Mouse (Mus musculus) CH12.LX (cell line): ENCODE data around the gene Glb1. TPM values are rescaled to one million over a fixed set of nuclear protein-coding genes. Genes with fewer than 3 reads are reported as not detected.

ENCODE experiments used
- DNase-seq: peaks from one replicate; pipeline ENCODE4 v3.0.0-alpha.2; 2013; ENCODE audit errors: extremely low read depth
- H3K27ac ChIP-seq: 2 replicates; pipeline ENCODE4 v1.5.1; 2012; ENCODE audit warnings: low read depth, mild to moderate bottlenecking, control low read depth, moderate library complexity; ENCODE audit not compliant: insufficient read depth
- H3K27me3 ChIP-seq: replicated peaks from 2 replicates; pipeline ENCODE3; 2012; ENCODE audit warnings: inconsistent platforms
- H3K36me3 ChIP-seq, 2 experiments: replicated peaks in 1 of 2; 2 replicates each; pipeline versions ENCODE3 to v1.6.1; 2012; ENCODE audit warnings: inconsistent platforms in 1 of 2, low read length in 1 of 2, mild to moderate bottlenecking in 1 of 2, mixed read lengths in 1 of 2, moderate library complexity in 1 of 2; ENCODE audit not compliant: control insufficient read depth in 1 of 2, insufficient read depth in 1 of 2
- H3K4me1 ChIP-seq, 2 experiments: 2 replicates each; pipeline ENCODE4 v1.6.1; 2012; ENCODE audit warnings: inconsistent platforms in 1 of 2, moderate library complexity in 1 of 2; ENCODE audit not compliant: insufficient read depth in 2 of 2, control insufficient read depth in 1 of 2
- H3K4me2 ChIP-seq: 2 replicates; pipeline ENCODE4 v1.6.1; 2012; ENCODE audit warnings: low read depth, mild to moderate bottlenecking, control low read depth; ENCODE audit not compliant: poor library complexity, insufficient read depth, severe bottlenecking
- H3K4me3 ChIP-seq, 3 experiments: fragments of 150-350 bp in 1 of 3; sonication (generic) in 1 of 3; replicated peaks in 1 of 3; 2 replicates each; pipeline versions ENCODE3 to v1.5.1; 2011 to 2012; ENCODE audit warnings: low read depth in 2 of 3, low read length in 2 of 3, mild to moderate bottlenecking in 2 of 3, moderate library complexity in 2 of 3, control low read depth in 1 of 3, improper control_type of control experiment in 1 of 3, inconsistent platforms in 1 of 3, mixed read lengths in 1 of 3; ENCODE audit not compliant: poor library complexity in 1 of 3
- H3K79me2 ChIP-seq: replicated peaks from 2 replicates; pipeline ENCODE4 v1.6.1; 2012; ENCODE audit warnings: mild to moderate bottlenecking, moderate library complexity; ENCODE audit not compliant: control insufficient read depth, poor library complexity, insufficient read depth, severe bottlenecking; ENCODE audit errors: extremely low read depth
- H3K9ac ChIP-seq: 2 replicates; pipeline ENCODE4 v1.6.1; 2012; ENCODE audit warnings: low read depth, mild to moderate bottlenecking, control low read depth, moderate library complexity; ENCODE audit not compliant: insufficient read depth
- H3K9me3 ChIP-seq: replicated peaks from 2 replicates; pipeline ENCODE3; 2012; ENCODE audit warnings: low read length, inconsistent platforms, mixed read lengths
- BHLHE40 ChIP-seq: IDR thresholded peaks from 2 replicates; pipeline ENCODE4 v1.6.1; 2011; ENCODE audit warnings: mild to moderate bottlenecking, low read depth, low read length, improper control_type of control experiment
- E2F4 ChIP-seq: IDR thresholded peaks from 2 replicates; pipeline ENCODE4 v1.6.1; 2011; ENCODE audit warnings: low read depth, low read length, improper control_type of control experiment; ENCODE audit not compliant: insufficient replicate concordance
- GABPA ChIP-seq: IDR thresholded peaks from 2 replicates; pipeline ENCODE4 v1.6.1; 2012; ENCODE audit warnings: low read depth, low read length, improper control_type of control experiment, inconsistent platforms; ENCODE audit not compliant: insufficient replicate concordance
- IRF4 ChIP-seq: IDR thresholded peaks from 2 replicates; pipeline ENCODE4 v1.6.1; 2014; ENCODE audit warnings: low read depth, mild to moderate bottlenecking, inconsistent platforms, low read length, improper control_type of control experiment
- POLR2A ChIP-seq: IDR thresholded peaks from 2 replicates; pipeline ENCODE4 v1.6.1; 2011; ENCODE audit warnings: low read depth, mild to moderate bottlenecking, improper control_type of control experiment, low read length
- POLR2AphosphoS2 ChIP-seq: IDR thresholded peaks from 2 replicates; pipeline ENCODE4 v1.6.1; 2011; ENCODE audit warnings: low read depth, low read length, improper control_type of control experiment
- TBP ChIP-seq: conservative IDR thresholded peaks from 2 replicates; pipeline ENCODE4 v1.6.1; 2011; ENCODE audit warnings: low read depth, low read length, improper control_type of control experiment
- UBTF ChIP-seq: IDR thresholded peaks from 2 replicates; pipeline ENCODE4 v1.6.1; 2012; ENCODE audit warnings: low read depth, mild to moderate bottlenecking, inconsistent platforms, low read length, improper control_type of control experiment, moderate library complexity
- dilution Hi-C: fragments of 300-500 bp; cut with MboI; formaldehyde crosslinking; loops from 2 replicates; pipeline ENCODE4 v1.14.3; 2020; ENCODE audit warnings: low sequenced_read_pairs; ENCODE audit not compliant: extremely low pct_unique_long_range_greater_than_20kb, extremely low pct_ligation_motif_present
- in situ Hi-C: fragments of 300-500 bp; cut with MboI; formaldehyde crosslinking; loops from 3 replicates; pipeline ENCODE4 v1.14.3; 2019; ENCODE audit warnings: low sequenced_read_pairs, low pct_ligation_motif_present, low pct_unique_long_range_greater_than_20kb, mixed read lengths
- polyA plus RNA-seq: library from polyadenylated mRNA; unstranded; fragments of >175 nt; gene quantifications from 2 replicates; pipeline ENCODE4 v1.2.1, GENCODE M21; 2012; ENCODE audit warnings: low read depth; ENCODE audit not compliant: insufficient read length
- total RNA-seq, 2 experiments: library from RNA; depleted of rRNA; stranded (reverse); fragments of 300-350 nt in 1 of 2; fragments of >200 nt in 1 of 2; gene quantifications; 2 replicates each; pipeline ENCODE4 v1.2.3; 2012 to 2014

Glb1 gene
- total and polyA plus RNA-seq, 3 experiments, result 25.7 to 40.7 (median 35.4) TPM

GRCm38 (mm10) chr9:114522501-114522900, 121.6 kb downstream of the Glb1 start:
- no peaks in the 10 kb centered on the region for H3K27me3 ChIP-seq
- no peaks in the 10 kb centered on the region for H3K79me2 ChIP-seq
- H3K9ac ChIP-seq, result no peak overlapping the region
- no peak overlapping the region for H3K27ac ChIP-seq
- no peaks in the 10 kb centered on the region for H3K36me3 ChIP-seq
- peaks cover 6 to 25% of the 10 kb centered on the region in 2 experiments for H3K4me1 ChIP-seq
- in situ Hi-C loops, result no loop called here
- no peak overlapping the region for H3K4me3 ChIP-seq
- dilution Hi-C loops, result no loop called here
- TF ChIP-seq TBP (no peak), GABPA (no peak), UBTF (no peak), IRF4 (no peak), POLR2A (no peak), BHLHE40 (no peak), POLR2AphosphoS2 (no peak), E2F4 (no peak)
- TF ChIP-seq, all 38 proteins: peak for 0
- Histone ChIP-seq H3K9me3 (no peaks in the 10 kb centered on the region), H3K4me2 (no peak overlapping the region)
- DNase-seq, result no peak

Other genes with a start within 250 kb of the Glb1 start
- gene Bcl2a1c, start 70.9 kb upstream of the Glb1 start, total RNA-seq (2012; rRNA removed), result 1.4 and 1.7 TPM in 2 replicates
- 1.8 TPM in 1 of 2 replicates, not detected in the other for gene Bcl2a1c, start 70.9 kb upstream of the Glb1 start, total RNA-seq (2014; rRNA removed)
- gene Bcl2a1c, start 70.9 kb upstream of the Glb1 start, polyA plus RNA-seq, result 4.8 and 8.2 TPM in 2 replicates
- gene Crtap, start 10.4 kb upstream of the Glb1 start, total RNA-seq (2012; rRNA removed), result 13.8 and 17.8 TPM in 2 replicates
- 19.2 and 20.6 TPM in 2 replicates for gene Crtap, start 10.4 kb upstream of the Glb1 start, total RNA-seq (2014; rRNA removed)
- 25.2 and 27.7 TPM in 2 replicates for gene Crtap, start 10.4 kb upstream of the Glb1 start, polyA plus RNA-seq
- gene Tmppe, start within 50 bp of the Glb1 start, total RNA-seq (2012; rRNA removed), result 8.2 and 10.4 TPM in 2 replicates
- gene Tmppe, start within 50 bp of the Glb1 start, total RNA-seq (2014; rRNA removed), result 2.4 and 3.2 TPM in 2 replicates
- 5.7 and 7.3 TPM in 2 replicates for gene Tmppe, start within 50 bp of the Glb1 start, polyA plus RNA-seq
- gene Ccr4, start 103.8 kb downstream of the Glb1 start, total RNA-seq (2012; rRNA removed), result 0.08 TPM in 2 replicates
- 0.36 and 0.55 TPM in 2 replicates for gene Ccr4, start 103.8 kb downstream of the Glb1 start, total RNA-seq (2014; rRNA removed)
- 0.65 and 0.74 TPM in 2 replicates for gene Ccr4, start 103.8 kb downstream of the Glb1 start, polyA plus RNA-seq
- not detected in 2 replicates for gene C130032M10Rik, start 114.6 kb downstream of the Glb1 start, total RNA-seq (2012; rRNA removed)
- not detected in 2 replicates for gene C130032M10Rik, start 114.6 kb downstream of the Glb1 start, total RNA-seq (2014; rRNA removed)
- not detected in 2 replicates for gene C130032M10Rik, start 114.6 kb downstream of the Glb1 start, polyA plus RNA-seq
- under 0.01 and 0.04 TPM in 2 replicates for gene Trim71, start 163.3 kb downstream of the Glb1 start, total RNA-seq (2012; rRNA removed)
- not detected in 2 replicates for gene Trim71, start 163.3 kb downstream of the Glb1 start, total RNA-seq (2014; rRNA removed)
- 0.03 TPM in 1 of 2 replicates, not detected in the other for gene Trim71, start 163.3 kb downstream of the Glb1 start, polyA plus RNA-seq
- 49.4 and 53.5 TPM in 2 replicates for gene Cnot10, start 239.1 kb downstream of the Glb1 start, total RNA-seq (2012; rRNA removed)
- 67.8 and 75.3 TPM in 2 replicates for gene Cnot10, start 239.1 kb downstream of the Glb1 start, total RNA-seq (2014; rRNA removed)
- 58.3 and 61.4 TPM in 2 replicates for gene Cnot10, start 239.1 kb downstream of the Glb1 start, polyA plus RNA-seq